Mouse (Mus musculus) layer of hippocampus, adult 2 months (tissue): Measurements from ENCODE around the gene Dhx9. TPM values are rescaled to one million over a fixed set of nuclear protein-coding genes. Genes with fewer than 3 reads are reported as not detected.
"Not testable (repeated sequence)": the region's sequence is repeated elsewhere in the genome, so short reads cannot be mapped to it uniquely, and the experiment has no call there.

Experiments
- DNase-seq, 2 experiments: peaks; one replicate each; pipeline ENCODE4 v3.0.0; 2022; ENCODE audit warnings: low spot score in 2 of 2
- H3K27ac ChIP-seq: fragments of 200-600 bp; 2 replicates; pipeline ENCODE4 v1.8.1; 2022
- H3K4me3 ChIP-seq: fragments of 200-600 bp; 2 replicates; pipeline ENCODE4 v1.8.1; 2022; ENCODE audit warnings: mild to moderate bottlenecking
- CTCF ChIP-seq: fragments of 200-600 bp; conservative IDR thresholded peaks from 2 replicates; pipeline ENCODE4 v1.8.1; 2022; ENCODE audit warnings: antibody characterized with exemption, mild to moderate bottlenecking, moderate library complexity
- total RNA-seq, 2 experiments: library from RNA; stranded (reverse); gene quantifications; 2 replicates each; pipeline ENCODE4 v1.2.3; 2021

Dhx9 gene
- total RNA-seq, 2 experiments from 2014 or later, result 118 to 120 TPM

- TF ChIP-seq CTCF, result no peak
- no peak overlapping the region for H3K4me3 ChIP-seq
- no peak for DNase-seq
- no peak overlapping the region for H3K27ac ChIP-seq
Measured at GRCm38 (mm10) chr1:153496030-153496429, 8.6 kb upstream of the Dhx9 start.

- no peak for TF ChIP-seq CTCF
Measured at GRCm38 (mm10) chr1:153493931-153494330, 6.5 kb upstream of the Dhx9 start.

GRCm38 (mm10) chr1:153493338-153493737 lies 5.9 kb upstream of the Dhx9 start:
- Histone ChIP-seq H3K27ac (no peak overlapping the region), H3K4me3 (no peak overlapping the region)
- no peak for TF ChIP-seq CTCF
- no peak for DNase-seq

More at GRCm38 (mm10) chr1:153493931-153494330, 6.5 kb upstream of the Dhx9 start:
- H3K27ac ChIP-seq, result no peak overlapping the region
- no peak overlapping the region for H3K4me3 ChIP-seq
- DNase-seq, result no peak

- no peak for TF ChIP-seq CTCF
- DNase-seq, result no peak
- H3K27ac ChIP-seq, result no peak overlapping the region
Measured at GRCm38 (mm10) chr1:153491822-153492221, 4.4 kb upstream of the Dhx9 start.

GRCm38 (mm10) chr1:153491345-153491744 lies 3.9 kb upstream of the Dhx9 start:
- Histone ChIP-seq H3K27ac (no peak overlapping the region), H3K4me3 (no peak overlapping the region)
- no peak for TF ChIP-seq CTCF
- DNase-seq, result no peak

More at GRCm38 (mm10) chr1:153491822-153492221, 4.4 kb upstream of the Dhx9 start:
- no peak overlapping the region for H3K4me3 ChIP-seq

- no peak overlapping the region for H3K27ac ChIP-seq
- DNase-seq, result no peak
- TF ChIP-seq CTCF, result no peak
- no peak overlapping the region for H3K4me3 ChIP-seq
Measured at GRCm38 (mm10) chr1:153489963-153490362, 2.5 kb upstream of the Dhx9 start.

- no peak for TF ChIP-seq CTCF
- DNase-seq, result peak in 1 of 2 experiments; percentile 24
- Histone ChIP-seq H3K4me3 (no peak overlapping the region), H3K27ac (no peak overlapping the region)
Measured at GRCm38 (mm10) chr1:153489540-153489939, 2.1 kb upstream of the Dhx9 start.

- Histone ChIP-seq H3K27ac (peak overlapping the region; percentile 92; the same call in 1 of the 2 replicates), H3K4me3 (no peak overlapping the region)
- TF ChIP-seq CTCF, result peak; percentile 58
- DNase-seq, result peak in 1 of 2 experiments; percentile 16
Measured at GRCm38 (mm10) chr1:153489132-153489531, 1.7 kb upstream of the Dhx9 start.

GRCm38 (mm10) chr1:153486767-153487499 lies 527 bp downstream of the Dhx9 start:
- DNase-seq, result peak; percentile 32 to 33
- no peak for TF ChIP-seq CTCF
- Histone ChIP-seq H3K27ac (peak overlapping the region; percentile 92), H3K4me3 (peak overlapping the region; percentile 91)

- H3K27ac ChIP-seq, result peak overlapping the region; percentile 92; the same call in 1 of the 2 replicates
- DNase-seq, result not testable (repeated sequence)
- peak overlapping the region; percentile 91 for H3K4me3 ChIP-seq
Measured at GRCm38 (mm10) chr1:153486120-153486519, 1.3 kb downstream of the Dhx9 start.

GRCm38 (mm10) chr1:153485201-153485796 lies 2.2 kb downstream of the Dhx9 start:
- peak overlapping the region; percentile 91; the same call in 1 of the 2 replicates for H3K4me3 ChIP-seq
- no peak for DNase-seq
- H3K27ac ChIP-seq, result no peak overlapping the region
- TF ChIP-seq CTCF, result no peak

- no peak for DNase-seq
- TF ChIP-seq CTCF, result no peak
- Histone ChIP-seq H3K27ac (no peak overlapping the region), H3K4me3 (no peak overlapping the region)
Measured at GRCm38 (mm10) chr1:153481025-153481412, 6.4 kb downstream of the Dhx9 start.

- Histone ChIP-seq H3K4me3 (no peak overlapping the region), H3K27ac (no peak overlapping the region)
- TF ChIP-seq CTCF, result peak; percentile 97
- DNase-seq, result peak; percentile 35 to 66
Measured at GRCm38 (mm10) chr1:153480386-153481024, 7.0 kb downstream of the Dhx9 start.
